Mouse (Mus musculus): ENCODE measurements at regions not wholly inside any gene's neighbourhood (a gene's known extent, or its start where the extent isn't known, plus 50 kb on each side); places are given as distances from the start of the nearest gene placed in this dataset.

DNA sequence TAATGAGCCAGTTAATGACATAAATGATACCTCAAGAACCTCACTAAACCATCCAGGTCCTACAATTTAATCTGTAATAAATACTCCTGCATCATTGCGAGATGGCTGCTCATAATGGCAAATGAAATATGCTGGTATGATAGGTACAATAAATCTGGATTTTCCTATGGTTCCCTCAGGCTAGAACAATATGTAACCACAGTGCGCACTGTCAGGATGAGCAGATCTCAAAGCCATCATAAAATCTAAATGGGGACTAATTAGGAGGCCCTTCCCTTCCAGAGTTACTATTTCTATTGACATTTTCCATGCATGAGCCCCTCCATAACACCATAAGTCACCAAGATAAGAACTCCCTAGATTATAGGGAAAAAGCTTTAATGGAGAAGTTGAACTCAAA, 379.8 kb downstream of the Gpd2 start:
- no peak overlapping the region for H3K27ac ChIP-seq
- no peak overlapping the region for H3K4me3 ChIP-seq (ENCODE audit: insufficient read depth in 1 of 2, low read depth in 2 of 2, low read length in 2 of 2)
- H3K27me3 ChIP-seq (ENCODE audit: control insufficient read depth, insufficient read depth, low read length), result no peaks in the 10 kb centered on the region
- no peaks in the 10 kb centered on the region for H3K36me3 ChIP-seq (replicated peaks; ENCODE audit: control insufficient read depth, insufficient read depth, low read depth)
- TF ChIP-seq CTCF (IDR thresholded peaks at IDR 0.05; ENCODE audit: low read depth) (no peak), EP300 (IDR thresholded peaks at IDR 0.05; ENCODE audit: low read depth) (no peak)
- DNase-seq (ENCODE audit: low read depth in 3 of 3, low spot score in 3 of 3) (no peak), ATAC-seq (ENCODE audit: insufficient read depth) (no peak)
- H3K4me2 ChIP-seq (ENCODE audit: low read depth), result no peak overlapping the region
- WGBS (ENCODE audit: insufficient replicate concordance), result 69% methylated on average over 2 of the region's 2 CpGs
- H3K9me3 ChIP-seq (ENCODE audit: control insufficient read depth, low read length), result no peaks in the 10 kb centered on the region
- H3K4me1 ChIP-seq (replicated peaks; ENCODE audit: control insufficient read depth in 2 of 2, insufficient read depth in 2 of 2, low read length in 1 of 2), result no peaks in the 10 kb centered on the region
- H3K9ac ChIP-seq (replicated peaks), result no peak overlapping the region

DNA sequence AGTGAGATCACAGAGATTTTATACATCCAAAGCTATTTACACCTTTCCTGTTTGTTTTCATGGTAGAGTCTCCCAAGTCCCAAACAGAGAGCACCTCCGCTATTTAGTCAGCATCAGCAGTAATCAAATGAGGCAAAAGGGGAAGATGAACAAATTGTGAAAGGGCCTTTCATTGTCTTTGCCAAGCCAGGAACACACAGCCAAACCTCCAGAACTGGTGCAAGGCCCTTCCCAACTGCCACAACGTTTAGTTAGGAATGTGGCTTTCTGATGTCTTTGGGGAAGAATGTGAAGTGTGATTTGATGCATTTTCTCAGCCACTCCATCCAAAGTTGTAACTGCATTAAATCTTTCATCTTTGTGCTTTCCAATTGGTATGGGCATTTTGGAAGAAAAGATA, 353.6 kb upstream of the Galnt5 start:
- H3K27me3 ChIP-seq (ENCODE audit: control insufficient read depth, insufficient read depth, low read length), result no peaks in the 10 kb centered on the region
- H3K4me1 ChIP-seq (replicated peaks; ENCODE audit: control insufficient read depth in 2 of 2, insufficient read depth in 2 of 2, low read length in 1 of 2), result no peaks in the 10 kb centered on the region
- no peak overlapping the region for H3K4me2 ChIP-seq (ENCODE audit: low read depth)
- no peaks in the 10 kb centered on the region for H3K36me3 ChIP-seq (replicated peaks; ENCODE audit: control insufficient read depth, insufficient read depth, low read depth)
- no peak overlapping the region for H3K9ac ChIP-seq (replicated peaks)
- H3K9me3 ChIP-seq (ENCODE audit: control insufficient read depth, low read length), result no peaks in the 10 kb centered on the region
- no peak overlapping the region for H3K4me3 ChIP-seq (ENCODE audit: insufficient read depth in 1 of 2, low read depth in 2 of 2, low read length in 2 of 2)
- DNase-seq (ENCODE audit: low read depth in 3 of 3, low spot score in 3 of 3), result no peak
- TF ChIP-seq EP300 (IDR thresholded peaks at IDR 0.05; ENCODE audit: low read depth) (no peak), CTCF (IDR thresholded peaks at IDR 0.05; ENCODE audit: low read depth) (no peak)
- WGBS (ENCODE audit: insufficient replicate concordance), result 38% methylated on average over 2 of the region's 2 CpGs
- ATAC-seq (ENCODE audit: insufficient read depth), result no peak
- H3K27ac ChIP-seq, result no peak overlapping the region

DNA sequence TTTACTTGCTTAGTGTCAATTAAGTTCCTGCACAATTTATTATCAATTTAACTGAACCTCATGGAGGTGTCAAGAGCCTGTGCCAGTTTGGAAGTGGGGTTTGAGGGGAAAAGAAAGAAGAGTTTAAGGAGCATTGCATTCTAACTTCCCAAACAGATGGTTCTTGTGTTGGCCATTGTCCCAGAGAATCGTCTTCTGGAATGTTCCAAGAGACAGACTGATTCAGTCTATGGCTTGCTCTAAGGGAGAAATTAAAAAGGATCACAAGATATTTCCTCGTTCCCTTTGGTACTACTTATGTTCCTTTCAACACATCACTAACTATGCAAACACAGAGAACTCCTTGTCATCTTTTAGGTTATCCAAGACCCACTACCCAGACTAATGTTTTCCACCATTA, 353.1 kb upstream of the Galnt5 start:
- WGBS (ENCODE audit: insufficient replicate concordance), result 53% methylated on average over 2 of the region's 2 CpGs
- Histone ChIP-seq H3K9ac (replicated peaks) (no peak overlapping the region), H3K4me2 (ENCODE audit: low read depth) (no peak overlapping the region), H3K27me3 (ENCODE audit: control insufficient read depth, insufficient read depth, low read length) (no peaks in the 10 kb centered on the region), H3K9me3 (ENCODE audit: control insufficient read depth, low read length) (no peaks in the 10 kb centered on the region), H3K4me3 (ENCODE audit: insufficient read depth in 1 of 2, low read depth in 2 of 2, low read length in 2 of 2) (no peak overlapping the region), H3K4me1 (replicated peaks; ENCODE audit: control insufficient read depth in 2 of 2, insufficient read depth in 2 of 2, low read length in 1 of 2) (no peaks in the 10 kb centered on the region), H3K36me3 (replicated peaks; ENCODE audit: control insufficient read depth, insufficient read depth, low read depth) (no peaks in the 10 kb centered on the region), H3K27ac (no peak overlapping the region)
- TF ChIP-seq CTCF (IDR thresholded peaks at IDR 0.05; ENCODE audit: low read depth) (no peak), EP300 (IDR thresholded peaks at IDR 0.05; ENCODE audit: low read depth) (no peak)
- DNase-seq (ENCODE audit: low read depth in 3 of 3, low spot score in 3 of 3) (no peak), ATAC-seq (ENCODE audit: insufficient read depth) (no peak)

DNA sequence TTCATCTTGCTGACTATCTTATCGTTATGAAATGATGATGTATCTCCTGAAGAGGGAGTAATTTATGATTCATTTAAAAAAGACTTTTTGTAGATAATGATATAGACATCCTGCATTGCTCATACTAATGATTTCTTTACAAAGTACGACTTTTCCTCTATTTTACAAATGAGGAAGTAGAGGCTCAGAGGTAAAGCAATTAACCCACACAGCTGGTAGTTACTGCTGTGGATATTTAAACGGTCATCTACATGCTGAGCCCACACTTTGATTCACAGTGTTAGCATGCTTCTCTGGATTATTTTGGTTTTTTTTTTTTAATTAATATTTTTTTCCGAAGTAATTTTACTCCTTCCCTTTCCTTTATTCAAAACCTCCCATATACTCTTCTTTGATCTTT, 348.7 kb upstream of the Galnt5 start:
- TF ChIP-seq EP300 (IDR thresholded peaks at IDR 0.05; ENCODE audit: low read depth) (no peak), CTCF (IDR thresholded peaks at IDR 0.05; ENCODE audit: low read depth) (no peak)
- Histone ChIP-seq H3K36me3 (replicated peaks; ENCODE audit: control insufficient read depth, insufficient read depth, low read depth) (no peaks in the 10 kb centered on the region), H3K9me3 (ENCODE audit: control insufficient read depth, low read length) (no peaks in the 10 kb centered on the region), H3K27me3 (ENCODE audit: control insufficient read depth, insufficient read depth, low read length) (no peaks in the 10 kb centered on the region), H3K4me2 (ENCODE audit: low read depth) (no peak overlapping the region), H3K4me3 (ENCODE audit: insufficient read depth in 1 of 2, low read depth in 2 of 2, low read length in 2 of 2) (no peak overlapping the region), H3K27ac (no peak overlapping the region), H3K9ac (replicated peaks) (no peak overlapping the region), H3K4me1 (replicated peaks; ENCODE audit: control insufficient read depth in 2 of 2, insufficient read depth in 2 of 2, low read length in 1 of 2) (no peaks in the 10 kb centered on the region)
- WGBS (ENCODE audit: insufficient replicate concordance), result 43% methylated on average over 4 of the region's 4 CpGs
- DNase-seq (ENCODE audit: low read depth in 3 of 3, low spot score in 3 of 3), result no peak
- no peak for ATAC-seq (ENCODE audit: insufficient read depth)

DNA sequence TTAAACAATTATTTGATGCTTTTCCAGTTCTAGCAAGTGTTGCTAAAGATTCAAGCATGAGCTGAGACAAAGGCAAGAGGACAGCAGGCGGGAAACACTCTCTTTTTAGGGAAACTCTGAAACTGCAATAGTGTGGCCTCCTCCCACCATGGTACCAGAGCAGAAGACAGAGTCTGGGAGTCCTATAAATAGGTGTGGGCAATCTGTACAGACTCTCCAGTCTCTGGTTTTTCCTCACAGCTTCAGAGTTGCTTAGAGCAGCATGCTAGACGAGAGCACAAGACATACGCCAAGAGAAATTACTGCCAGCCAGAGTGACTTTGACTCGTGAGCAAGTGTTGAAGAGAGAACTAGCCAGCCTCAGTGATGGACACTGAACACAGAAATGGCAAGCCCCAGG, 340.3 kb upstream of the Galnt5 start:
- no peaks in the 10 kb centered on the region for H3K27me3 ChIP-seq (ENCODE audit: control insufficient read depth, insufficient read depth, low read length)
- H3K4me2 ChIP-seq (ENCODE audit: low read depth), result no peak overlapping the region
- 65% methylated on average over 4 of the region's 4 CpGs for WGBS (ENCODE audit: insufficient replicate concordance)
- no peak for DNase-seq (ENCODE audit: low read depth in 3 of 3, low spot score in 3 of 3)
- no peak overlapping the region for H3K4me3 ChIP-seq (ENCODE audit: insufficient read depth in 1 of 2, low read depth in 2 of 2, low read length in 2 of 2)
- no peak overlapping the region for H3K27ac ChIP-seq
- H3K36me3 ChIP-seq (replicated peaks; ENCODE audit: control insufficient read depth, insufficient read depth, low read depth), result no peaks in the 10 kb centered on the region
- H3K9ac ChIP-seq (replicated peaks), result no peak overlapping the region
- no peak for ATAC-seq (ENCODE audit: insufficient read depth)
- H3K9me3 ChIP-seq (ENCODE audit: control insufficient read depth, low read length), result no peaks in the 10 kb centered on the region
- H3K4me1 ChIP-seq (replicated peaks; ENCODE audit: control insufficient read depth in 2 of 2, insufficient read depth in 2 of 2, low read length in 1 of 2), result no peaks in the 10 kb centered on the region
- TF ChIP-seq CTCF (IDR thresholded peaks at IDR 0.05; ENCODE audit: low read depth) (no peak), EP300 (IDR thresholded peaks at IDR 0.05; ENCODE audit: low read depth) (no peak)

All from liver, embryonic 14.5 days (tissue).